Comparison of ENCODE assay signal across 9 mouse cellular contexts in the genomic region with DNA sequence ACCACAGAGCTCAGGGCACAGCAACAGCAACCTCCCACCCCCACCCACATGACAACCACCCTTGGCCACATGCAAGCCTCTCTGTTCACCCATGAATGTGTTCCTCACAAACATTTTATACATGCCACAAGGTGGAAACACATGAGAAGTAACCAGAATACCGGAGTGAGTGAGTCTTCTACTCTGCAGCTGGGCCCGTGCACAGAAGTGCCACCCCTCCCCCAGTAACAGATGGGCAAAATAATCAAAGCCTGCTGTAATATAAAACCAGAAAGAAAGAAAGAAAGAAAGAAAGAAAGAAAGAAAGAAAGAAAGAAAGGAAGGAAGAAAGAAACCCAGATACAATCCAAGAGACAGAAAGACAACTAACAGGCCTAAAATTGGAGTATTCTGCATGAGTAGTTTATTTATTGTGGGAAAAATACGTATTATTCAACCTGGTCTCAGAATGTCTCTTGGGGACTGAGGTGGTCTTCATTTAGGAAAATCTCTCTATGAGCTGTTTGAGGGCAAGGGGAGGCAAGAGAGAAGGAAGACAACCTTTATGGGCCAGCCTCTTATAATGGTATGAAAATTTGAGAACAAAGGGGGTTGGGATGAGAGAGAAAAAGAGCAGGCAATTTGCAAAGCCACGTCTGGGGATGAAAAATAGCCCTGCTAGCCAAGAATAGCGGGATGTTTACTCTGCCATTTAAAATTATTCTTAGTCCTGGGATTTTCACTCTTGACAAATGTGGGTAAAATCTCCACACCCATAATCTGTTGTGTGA.
A peak's percentile ranks its signal among the peaks of the same experiment; 100 is the strongest.
DNase-seq lines count a peak whose midpoint lies in the region; ATAC-seq lines count a peak whose summit lies in the region.
"Had no signal": no experiment of that assay in that cellular context is flagged by ENCODE, and none has a peak within 500 bp of the region (broad histone marks: within the 10 kb centered on the region; RNA-seq: fewer than 3 reads in every experiment).

No protein-coding gene starts in this region.

- H3K4me1 ChIP-seq in hindbrain, embryonic 11.5 days (replicated peaks; ENCODE audit: control insufficient read depth, insufficient read depth, low read length): peaks cover 7% of the 10 kb centered on the region
- H3K4me1 ChIP-seq in midbrain, embryonic 13.5 days (replicated peaks): peaks cover 75% of the 10 kb centered on the region
- H3K4me1 ChIP-seq: liver, embryonic 13.5 days had no signal

- peak; percentile 56 for ATAC-seq in hindbrain, embryonic 11.5 days (ENCODE audit: low FRiP score)
- 0 out of 2 replicates have a peak, but pooled peaks have one; percentile 21 for ATAC-seq in midbrain, embryonic 13.5 days

- DNase-seq in left cerebral cortex, postnatal 4 days: peak; percentile 27
- DNase-seq in left cerebral cortex, postnatal 36 days (ENCODE audit: low spot score in 2 of 2): no peak
- peak; percentile 47 for DNase-seq in hindbrain, embryonic 11.5 days (ENCODE audit: low spot score)
- DNase-seq in thymus, postnatal 4 days: peak; percentile 59
- DNase-seq in retina, embryonic 14.5 days (ENCODE audit: low spot score): no peak
- no peak for DNase-seq in layer of hippocampus, adult 18-20 months (ENCODE audit: low spot score in 2 of 2)
- no peak for DNase-seq in spleen, adult 12 weeks (ENCODE audit: low spot score)
- DNase-seq: liver, embryonic 13.5 days had no signal

- intact Hi-C loops in left cerebral cortex, postnatal 4 days (cut with DNase I): loop anchor here (5.0 to 10.0 kb wide), 2 partner anchors 154 to 379 kb away; no protein-coding TSS in a partner anchor
- intact Hi-C loops in left cerebral cortex, postnatal 36 days (cut with DNase I): no loop called here

- peak overlapping the region; percentile 35; the same call in 1 of the 2 replicates for H3K9ac ChIP-seq in hindbrain, embryonic 11.5 days (ENCODE audit: low read depth, low read length)
- H3K9ac ChIP-seq in midbrain, embryonic 13.5 days (replicated peaks): no peak overlapping the region
- H3K9ac ChIP-seq: liver, embryonic 13.5 days had no signal

- no peaks in the 10 kb centered on the region for H3K36me3 ChIP-seq in hindbrain, embryonic 11.5 days (ENCODE audit: control insufficient read depth, insufficient read depth, low read length)
- H3K36me3 ChIP-seq in midbrain, embryonic 13.5 days: no peaks in the 10 kb centered on the region
- H3K36me3 ChIP-seq: liver, embryonic 13.5 days had no signal

- H3K4me2 ChIP-seq in hindbrain, embryonic 11.5 days (replicated peaks; ENCODE audit: low read depth, low read length): no peak overlapping the region
- H3K4me2 ChIP-seq in midbrain, embryonic 13.5 days (replicated peaks): peak overlapping the region; percentile 14
- H3K4me2 ChIP-seq: liver, embryonic 13.5 days had no signal

- 15% methylated on average over 5 of the region's 5 CpGs for WGBS in hindbrain, embryonic 11.5 days
- WGBS in midbrain, embryonic 13.5 days: 15% methylated on average over 5 of the region's 5 CpGs

- no peak overlapping the region for H3K4me3 ChIP-seq in hindbrain, embryonic 11.5 days (ENCODE audit: low read depth, low read length)
- H3K4me3 ChIP-seq in midbrain, embryonic 13.5 days (replicated peaks): no peak overlapping the region
- H3K4me3 ChIP-seq: liver, embryonic 13.5 days had no signal

- H3K27ac ChIP-seq in hindbrain, embryonic 11.5 days (ENCODE audit: low read depth, low read length): peak overlapping the region; percentile 76
- H3K27ac ChIP-seq in midbrain, embryonic 13.5 days: peak overlapping the region; percentile 81
- H3K27ac ChIP-seq: liver, embryonic 13.5 days had no signal

- no peaks in the 10 kb centered on the region for H3K9me3 ChIP-seq in hindbrain, embryonic 11.5 days (ENCODE audit: control insufficient read depth, low read length)
- no peaks in the 10 kb centered on the region for H3K9me3 ChIP-seq in midbrain, embryonic 13.5 days
- H3K9me3 ChIP-seq: liver, embryonic 13.5 days had no signal

- no peaks in the 10 kb centered on the region for H3K27me3 ChIP-seq in hindbrain, embryonic 11.5 days (ENCODE audit: control insufficient read depth, insufficient read depth, low read length)
- H3K27me3 ChIP-seq in midbrain, embryonic 13.5 days: no peaks in the 10 kb centered on the region
- H3K27me3 ChIP-seq: liver, embryonic 13.5 days had no signal

Comparison
In these comparisons a context has a peak if more than half of its experiments do, and no peak if none do; other contexts are left out.
1. DNase-seq: peak in left cerebral cortex, postnatal 4 days (single experiment), hindbrain, embryonic 11.5 days (single experiment) and thymus, postnatal 4 days (single experiment); none in left cerebral cortex, postnatal 36 days (0 of 2), retina, embryonic 14.5 days (single experiment), layer of hippocampus, adult 18-20 months (0 of 2) and spleen, adult 12 weeks (single experiment).